Mouse (Mus musculus): ENCODE measurements at regions not wholly inside any gene's neighbourhood (a gene's known extent, or its start where the extent isn't known, plus 50 kb on each side); places are given as distances from the start of the nearest gene placed in this dataset.

GRCm38 (mm10) chr8:17782650-17783049 is 1195.4 kb downstream of the Defb40 start:
- no peak for DNase-seq

DNA sequence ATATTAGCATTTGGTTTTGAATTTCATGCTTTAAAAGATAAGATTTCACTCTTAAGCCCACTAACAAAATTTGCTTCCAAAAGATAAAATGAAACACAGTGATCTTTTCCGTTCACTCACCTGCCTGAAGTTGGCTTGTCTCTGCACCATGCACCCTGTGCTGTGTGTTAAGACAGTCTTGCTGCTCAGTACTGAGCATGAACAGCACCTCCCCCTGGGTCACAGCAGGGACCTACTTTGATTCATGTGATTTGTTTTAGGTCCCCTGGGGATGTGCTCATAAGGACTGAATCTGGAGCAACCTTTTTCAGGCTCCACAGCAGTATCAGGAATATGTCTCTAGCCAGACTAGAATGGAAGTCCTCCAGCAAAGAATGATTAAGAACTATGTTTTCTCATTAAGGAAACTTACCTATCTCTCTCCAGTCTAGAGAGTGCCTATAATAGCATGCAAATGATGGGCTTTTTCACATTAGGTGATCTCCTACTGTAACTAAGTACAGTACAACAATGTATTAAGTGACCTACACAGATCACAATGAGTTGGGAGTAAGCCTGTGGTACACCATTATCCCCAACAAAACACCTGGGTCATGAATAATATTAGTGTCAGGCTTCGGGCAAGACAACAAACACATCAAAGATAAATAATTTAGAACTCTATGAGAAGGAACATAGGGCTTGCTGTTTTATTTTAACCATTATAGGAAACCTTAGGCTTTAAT is 1196.3 kb downstream of the Defb40 start:
- no peak for DNase-seq

DNA sequence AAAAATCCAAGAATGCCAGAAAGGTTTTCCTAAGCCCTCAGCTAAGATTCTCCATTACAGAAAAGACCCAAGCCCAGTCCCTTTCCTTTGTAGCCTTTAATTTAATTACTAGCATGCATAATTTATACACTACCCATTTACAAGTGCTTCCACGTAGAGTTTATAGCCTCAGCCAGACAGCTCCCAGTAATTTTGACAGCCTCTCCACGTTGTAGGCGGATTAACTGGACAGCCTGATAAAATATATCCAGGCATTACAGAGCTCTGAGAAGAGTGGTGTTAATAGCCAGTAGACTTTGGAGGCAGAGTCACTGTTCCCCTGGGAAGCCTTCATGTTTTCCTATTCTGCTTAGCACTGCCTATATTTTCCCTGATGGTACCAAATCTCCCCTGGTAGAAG is 1202.6 kb downstream of the Defb40 start:
- no peak for DNase-seq

DNA sequence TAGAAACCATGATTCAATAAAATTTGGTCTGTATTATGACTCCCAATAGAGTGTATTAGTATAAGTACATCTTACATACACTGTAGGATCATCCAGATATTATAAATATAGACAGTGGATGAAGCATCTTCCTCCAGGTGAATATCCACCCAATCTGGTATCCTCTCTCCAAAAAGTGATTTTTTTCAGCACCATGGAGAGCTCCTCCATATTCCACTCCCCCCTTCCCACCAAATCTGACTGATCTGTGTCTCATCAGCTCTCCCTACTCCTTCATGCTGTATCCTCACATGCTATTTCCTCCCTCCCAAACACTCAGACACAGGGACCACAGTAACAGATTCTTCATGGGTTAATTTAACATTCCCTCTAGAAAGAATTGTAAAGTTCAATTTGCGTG is 1204.7 kb downstream of the Defb40 start:
- DNase-seq, result no peak

DNA sequence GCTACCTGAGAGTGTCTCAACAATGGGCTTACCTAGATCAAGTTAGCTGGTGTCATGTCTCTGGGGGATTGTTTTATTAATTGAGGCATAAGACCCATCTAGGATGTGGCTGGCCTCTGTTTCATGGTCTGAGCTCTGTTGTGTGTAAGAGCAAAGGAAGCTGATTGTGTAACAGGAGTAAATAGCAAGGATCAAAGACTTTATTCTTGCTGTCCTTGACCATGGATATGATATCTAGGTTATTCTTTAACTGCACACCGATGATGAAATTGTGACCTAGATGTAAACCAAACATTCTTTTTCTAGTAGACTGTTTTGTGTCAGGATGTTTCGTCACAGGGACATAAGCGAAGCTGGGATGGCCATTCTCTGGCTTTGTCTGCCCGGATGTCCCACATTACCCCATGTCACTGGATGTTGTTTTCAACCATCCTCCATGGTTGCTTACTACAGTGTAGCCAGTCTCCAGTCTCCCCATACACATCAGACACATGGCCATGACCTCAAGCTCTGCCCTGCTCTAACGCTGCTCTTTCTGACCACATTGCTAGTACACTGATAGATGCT is 1210.5 kb downstream of the Defb40 start:
- no peak for DNase-seq

- DNase-seq, result no peak
Observed at GRCm38 (mm10) chr8:17724672-17725071, 1253.4 kb downstream of the Defb40 start.

DNA sequence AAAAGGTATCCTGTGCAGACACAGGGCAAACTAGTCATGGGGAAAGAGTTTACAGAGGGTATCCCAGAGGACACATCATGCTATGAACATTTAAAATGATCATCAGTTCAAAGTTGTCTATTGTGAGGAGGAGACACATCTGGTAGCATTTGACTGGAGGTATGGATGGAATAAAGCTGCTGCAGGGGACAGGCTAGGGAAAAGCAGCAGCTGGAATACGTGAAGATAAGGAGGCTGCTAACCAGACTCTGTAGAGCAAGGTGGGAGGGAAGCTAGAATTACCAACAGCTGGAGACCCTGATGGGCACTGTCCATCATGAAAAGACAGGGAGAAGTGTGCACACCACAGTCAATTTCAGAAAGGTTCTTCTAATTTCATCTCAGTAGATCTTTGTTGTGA is 1268.9 kb downstream of the Defb40 start:
- no peak for DNase-seq

DNA sequence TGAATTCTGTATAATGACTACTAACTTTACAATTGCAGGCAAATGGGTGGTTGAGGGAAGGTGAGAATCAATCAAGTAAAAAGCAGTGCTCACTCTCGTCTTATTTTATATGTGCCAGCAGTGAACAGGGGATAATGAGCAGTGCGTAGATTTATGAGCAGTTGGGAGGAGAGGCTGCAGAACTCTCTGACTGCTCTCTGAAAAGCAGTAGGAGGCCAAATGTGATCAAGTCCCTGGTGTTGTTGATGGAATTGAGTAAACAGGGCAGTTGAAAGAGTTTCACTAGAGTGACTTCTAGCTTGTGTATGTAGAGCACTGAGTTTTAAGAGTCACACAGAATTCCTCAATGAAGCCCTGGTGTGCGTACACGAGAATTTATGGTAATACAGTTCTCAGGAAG is 1269.6 kb downstream of the Defb40 start:
- DNase-seq, result no peak

DNA sequence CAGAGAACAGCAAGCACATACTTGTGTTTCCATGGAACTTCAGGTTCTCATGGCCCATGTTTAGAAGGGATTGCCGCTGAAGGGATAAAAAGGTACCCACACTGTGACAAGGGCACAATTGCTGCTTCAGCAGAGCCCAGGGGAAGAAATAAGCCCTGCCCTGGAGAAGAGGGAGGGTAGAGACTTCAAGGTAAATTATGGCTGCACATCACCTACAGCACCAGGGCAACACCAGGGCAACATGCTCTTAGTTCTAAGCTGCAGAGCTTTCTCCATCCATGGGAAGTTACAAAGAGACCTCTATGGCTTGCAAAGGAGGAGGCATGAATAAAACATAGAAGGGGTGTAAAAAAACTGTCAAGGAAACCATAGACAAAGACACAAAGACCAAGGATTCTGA is 1273.8 kb downstream of the Defb40 start:
- DNase-seq, result no peak

GRCm38 (mm10) chr8:17700362-17700761 is 1277.7 kb downstream of the Defb40 start:
- peak; percentile 23 to 45 for DNase-seq

- DNase-seq, result no peak
Observed at GRCm38 (mm10) chr8:17690074-17690848, 1287.8 kb downstream of the Defb40 start.

- DNase-seq, result no peak
Observed at GRCm38 (mm10) chr8:17689641-17690040, 1288.4 kb downstream of the Defb40 start.

- no peak for DNase-seq
Observed at GRCm38 (mm10) chr8:17687084-17687483, 1291.0 kb downstream of the Defb40 start.

- DNase-seq, result peak; percentile 75 to 78
Observed at GRCm38 (mm10) chr8:17664371-17665141, 1313.5 kb downstream of the Defb40 start.

GRCm38 (mm10) chr8:17659753-17660361 is 1318.2 kb downstream of the Defb40 start:
- DNase-seq, result no peak

DNA sequence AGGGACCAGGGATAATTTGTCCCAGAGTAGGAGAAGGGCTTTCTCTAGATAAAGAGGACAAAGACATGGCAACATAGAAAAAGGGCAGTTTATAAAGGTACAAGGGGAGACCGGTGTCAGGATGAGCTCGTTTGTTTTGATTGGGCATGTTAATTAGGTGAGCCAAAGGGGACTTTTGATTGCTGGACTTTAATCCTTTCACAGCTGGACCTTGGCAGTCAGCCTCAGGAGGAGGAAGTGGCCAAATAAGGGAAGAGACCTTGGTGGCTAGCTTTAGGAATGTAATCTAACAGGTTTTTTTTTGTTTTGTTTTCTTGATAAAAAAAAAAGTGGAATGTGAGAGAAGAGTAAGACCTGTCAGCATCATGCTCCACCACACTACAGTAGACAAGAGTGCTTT is 1324.3 kb downstream of the Defb40 start:
- no peak for DNase-seq

DNA sequence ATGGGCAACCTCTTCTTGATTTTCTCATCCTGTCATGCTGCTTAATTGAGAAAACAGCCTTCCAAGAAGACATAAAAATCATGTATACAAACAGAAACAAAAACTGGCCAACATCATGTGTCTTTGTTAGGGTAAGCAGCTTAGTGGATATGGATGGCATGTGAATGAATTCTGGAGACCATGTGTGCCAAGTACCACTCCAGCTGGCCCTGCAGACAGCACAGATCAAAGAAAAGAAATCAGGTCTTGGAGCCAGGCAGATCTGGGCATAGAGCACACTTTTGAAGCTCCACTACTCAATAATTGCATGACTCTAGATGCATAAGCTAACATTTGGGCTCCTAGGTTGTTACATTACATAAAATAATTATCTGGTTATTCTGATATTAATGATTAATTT is 1330.5 kb downstream of the Defb40 start:
- DNase-seq, result no peak

DNA sequence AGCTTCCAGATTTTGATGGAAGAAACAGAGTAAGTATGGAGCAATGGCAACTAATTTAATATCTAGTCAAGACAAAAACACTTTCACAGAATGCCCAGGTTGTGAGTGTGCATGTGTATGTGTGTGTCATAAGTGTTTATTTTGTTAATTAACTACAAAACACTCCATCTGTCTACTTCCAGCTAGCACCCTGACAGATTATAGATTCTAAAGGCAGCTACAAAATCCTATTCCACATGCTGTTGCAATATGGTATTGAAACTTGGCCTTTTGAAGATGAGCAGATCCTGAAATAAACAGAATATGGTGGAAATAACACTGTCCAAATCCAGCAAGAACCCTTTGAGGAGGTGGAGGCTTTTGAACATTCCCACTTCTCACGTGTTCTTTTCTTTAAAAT is 1356.9 kb downstream of the Defb40 start:
- no peak for DNase-seq

- no peak for DNase-seq
Observed at GRCm38 (mm10) chr8:17618846-17619245, 1359.2 kb downstream of the Defb40 start.

GRCm38 (mm10) chr8:17618147-17618546 is 1359.9 kb downstream of the Defb40 start:
- DNase-seq, result no peak

DNA sequence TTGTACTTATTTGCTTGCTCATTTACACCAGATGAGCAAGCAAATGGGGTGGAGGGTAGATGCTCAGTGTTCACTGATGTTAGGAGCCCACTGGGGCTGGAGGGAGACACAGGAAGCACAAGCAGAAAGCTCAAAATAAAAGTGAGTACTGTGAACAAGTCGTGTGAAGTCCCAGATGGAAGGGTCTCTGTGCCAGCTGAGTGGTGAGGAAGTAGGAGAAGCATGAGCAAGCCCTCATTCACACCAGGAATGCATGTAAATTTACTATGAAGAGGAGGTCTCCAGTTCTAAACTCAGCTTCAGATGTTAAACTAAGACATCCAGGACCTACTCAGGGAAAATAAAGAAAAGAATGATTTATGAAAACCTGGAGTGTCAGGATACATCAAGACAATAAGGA is 1375.2 kb downstream of the Defb40 start:
- DNase-seq, result no peak

DNA sequence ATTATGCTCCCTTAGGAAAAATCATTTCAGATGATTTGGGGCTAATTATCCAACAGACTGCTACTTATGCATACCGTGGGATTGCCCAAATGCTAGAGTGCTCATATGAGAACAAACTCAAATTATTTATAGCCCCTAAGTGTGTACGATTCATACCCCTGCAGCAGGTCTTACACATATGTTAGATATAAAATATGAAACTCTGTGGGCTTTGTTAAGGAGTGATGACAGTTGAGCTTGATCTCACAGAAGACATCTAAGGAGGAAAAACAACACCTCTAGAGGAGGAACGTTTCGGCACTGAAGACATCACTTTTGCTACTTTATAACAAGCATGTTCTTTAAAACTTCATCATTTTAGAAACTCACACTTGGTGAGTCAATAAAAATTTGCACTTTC is 1379.3 kb downstream of the Defb40 start:
- no peak for DNase-seq

DNA sequence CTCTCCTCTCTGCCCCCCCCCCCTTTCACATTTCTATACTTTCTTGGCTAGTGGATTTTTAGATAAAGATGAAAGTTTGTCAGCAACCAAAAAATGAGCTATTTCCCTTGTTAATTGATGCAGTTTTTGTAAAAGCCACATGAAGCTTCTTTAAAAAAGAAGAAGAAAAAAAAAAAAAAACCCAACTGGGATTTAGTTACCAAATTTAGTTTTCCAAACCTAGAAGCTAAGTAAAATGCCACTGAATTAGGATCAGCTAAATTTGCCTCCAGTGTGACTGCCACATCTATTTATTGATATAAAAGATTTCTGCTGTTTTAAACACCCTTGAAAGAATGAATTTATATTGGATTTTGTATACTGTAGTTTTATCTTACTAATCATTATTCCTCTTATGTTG is 1381.5 kb downstream of the Defb40 start:
- no peak for DNase-seq

All from layer of hippocampus, postnatal 36 days (tissue).